Mouse (Mus musculus): ENCODE results near the gene Dscaml1. TPM values are rescaled to one million over a fixed set of nuclear protein-coding genes. Genes with fewer than 3 reads are reported as not detected.
"Not testable (repeated sequence)": the region's sequence is repeated elsewhere in the genome, so short reads cannot be mapped to it uniquely, and the experiment has no call there.

The Dscaml1 gene
- total and polyA plus RNA-seq, 3 experiments, result not detected

GRCm38 (mm10) chr9:45769596-45769995 is 343.2 kb downstream of the Dscaml1 start:
- Histone ChIP-seq H3K9me3 (replicated peaks; ENCODE audit: insufficient read depth, low read length) (no peaks in the 10 kb centered on the region), H3K36me3 (ENCODE audit: control insufficient read depth in 1 of 2, insufficient read depth in 2 of 2, low read length in 2 of 2) (no peaks in the 10 kb centered on the region), H3K4me1 (ENCODE audit: control insufficient read depth in 1 of 2, insufficient read depth in 2 of 2, low read length in 2 of 2) (no peaks in the 10 kb centered on the region; a peak in 1 of 4 replicates), H3K27me3 (ENCODE audit: control insufficient read depth in 1 of 2, insufficient read depth in 2 of 2, low read length in 2 of 2) (no peaks in the 10 kb centered on the region), H3K4me3 (ENCODE audit: control insufficient read depth in 1 of 2, insufficient read depth in 1 of 2, low read depth in 2 of 2, low read length in 2 of 2) (no peak overlapping the region), H3K9ac (ENCODE audit: control insufficient read depth, low read depth, low read length, poor library complexity, severe bottlenecking) (no peak overlapping the region), H3K79me2 (ENCODE audit: control insufficient read depth, insufficient read depth, low read length, poor library complexity) (no peaks in the 10 kb centered on the region), H3K27ac (ENCODE audit: control insufficient read depth, low read depth, low read length) (no peak overlapping the region)
- no peak for DNase-seq (ENCODE audit: low read depth, low spot score)
- TF ChIP-seq TAL1 (IDR thresholded peaks at IDR 0.05; ENCODE audit: low read length), result no peak
- TF ChIP-seq SIN3A (IDR thresholded peaks at IDR 0.05; ENCODE audit: low read length), result no peak
- TF ChIP-seq NELFE (IDR thresholded peaks at IDR 0.05; ENCODE audit: low read depth, low read length), result no peak
- TF ChIP-seq RCOR1 (IDR thresholded peaks at IDR 0.05; ENCODE audit: low read depth, low read length), result no peak
- TF ChIP-seq MAFK (IDR thresholded peaks at IDR 0.05; ENCODE audit: borderline replicate concordance, low read depth, low read length), result no peak
- TF ChIP-seq CTCF (IDR thresholded peaks at IDR 0.05 in 2 of 3, conservative IDR thresholded peaks at IDR 0.05 in 1 of 3; ENCODE audit: control insufficient read depth in 1 of 3, insufficient read depth in 1 of 3, low read depth in 2 of 3, low read length in 3 of 3, poor library complexity in 1 of 3, severe bottlenecking in 1 of 3), result no peak
- no peak for TF ChIP-seq HCFC1 (IDR thresholded peaks at IDR 0.05; ENCODE audit: low read depth, low read length)
- TF ChIP-seq ELF1 (IDR thresholded peaks at IDR 0.05; ENCODE audit: low read depth, low read length), result no peak
- TF ChIP-seq KAT2A (conservative IDR thresholded peaks at IDR 0.05; ENCODE audit: low read depth, low read length), result no peak
- TF ChIP-seq BHLHE40 (IDR thresholded peaks at IDR 0.05; ENCODE audit: borderline replicate concordance, low read depth, low read length), result no peak
- no peak for TF ChIP-seq MAZ (IDR thresholded peaks at IDR 0.05; ENCODE audit: low read depth, low read length)
- no peak for TF ChIP-seq POLR2AphosphoS5 (IDR thresholded peaks at IDR 0.05; ENCODE audit: borderline replicate concordance, low read depth, low read length)
- no peak for TF ChIP-seq EP300 (IDR thresholded peaks at IDR 0.05; ENCODE audit: low read depth in 1 of 2, low read length in 2 of 2)
- no peak for TF ChIP-seq ZKSCAN1 (IDR thresholded peaks at IDR 0.05; ENCODE audit: low read depth, low read length)
- TF ChIP-seq ZC3H11A (IDR thresholded peaks at IDR 0.05; ENCODE audit: low read depth, low read length), result no peak

GRCm38 (mm10) chr9:45774088-45774487 is 347.7 kb downstream of the Dscaml1 start:
- Histone ChIP-seq H3K27me3 (ENCODE audit: control insufficient read depth in 1 of 2, insufficient read depth in 2 of 2, low read length in 2 of 2) (no peaks in the 10 kb centered on the region), H3K36me3 (ENCODE audit: control insufficient read depth in 1 of 2, insufficient read depth in 2 of 2, low read length in 2 of 2) (no peaks in the 10 kb centered on the region), H3K4me1 (ENCODE audit: control insufficient read depth in 1 of 2, insufficient read depth in 2 of 2, low read length in 2 of 2) (no peaks in the 10 kb centered on the region; a peak in 1 of 4 replicates), H3K4me3 (ENCODE audit: control insufficient read depth in 1 of 2, insufficient read depth in 1 of 2, low read depth in 2 of 2, low read length in 2 of 2) (no peak overlapping the region), H3K27ac (ENCODE audit: control insufficient read depth, low read depth, low read length) (no peak overlapping the region), H3K9ac (ENCODE audit: control insufficient read depth, low read depth, low read length, poor library complexity, severe bottlenecking) (no peak overlapping the region), H3K9me3 (replicated peaks; ENCODE audit: insufficient read depth, low read length) (no peaks in the 10 kb centered on the region), H3K79me2 (ENCODE audit: control insufficient read depth, insufficient read depth, low read length, poor library complexity) (no peaks in the 10 kb centered on the region)
- TF ChIP-seq USF2 (IDR thresholded peaks at IDR 0.05; ENCODE audit: borderline replicate concordance in 1 of 2, insufficient read depth in 1 of 2, low read depth in 1 of 2, low read length in 2 of 2), result no peak
- TF ChIP-seq SMC3 (IDR thresholded peaks at IDR 0.05; ENCODE audit: low read depth, low read length), result peak; percentile 35; the same call in 1 of the 2 replicates
- TF ChIP-seq RAD21 (IDR thresholded peaks at IDR 0.05; ENCODE audit: low read depth, low read length), result peak; percentile 27
- TF ChIP-seq CTCF (IDR thresholded peaks at IDR 0.05 in 2 of 3, conservative IDR thresholded peaks at IDR 0.05 in 1 of 3; ENCODE audit: control insufficient read depth in 1 of 3, insufficient read depth in 1 of 3, low read depth in 2 of 3, low read length in 3 of 3, poor library complexity in 1 of 3, severe bottlenecking in 1 of 3), result peak in 2 of 3 experiments; percentile 23 to 46; a peak in 2 of 6 replicates
- DNase-seq (ENCODE audit: low read depth, low spot score), result no peak

- not testable (repeated sequence) for H3K27ac ChIP-seq (ENCODE audit: control insufficient read depth, low read depth, low read length); H3K27me3 ChIP-seq (ENCODE audit: control insufficient read depth in 1 of 2, insufficient read depth in 2 of 2, low read length in 2 of 2); DNase-seq (ENCODE audit: low read depth, low spot score); H3K9ac ChIP-seq (ENCODE audit: control insufficient read depth, low read depth, low read length, poor library complexity, severe bottlenecking); H3K36me3 ChIP-seq (ENCODE audit: control insufficient read depth in 1 of 2, insufficient read depth in 2 of 2, low read length in 2 of 2); H3K9me3 ChIP-seq (replicated peaks; ENCODE audit: insufficient read depth, low read length); H3K79me2 ChIP-seq (ENCODE audit: control insufficient read depth, insufficient read depth, low read length, poor library complexity); H3K4me3 ChIP-seq (ENCODE audit: control insufficient read depth in 1 of 2, insufficient read depth in 1 of 2, low read depth in 2 of 2, low read length in 2 of 2); H3K4me1 ChIP-seq (ENCODE audit: control insufficient read depth in 1 of 2, insufficient read depth in 2 of 2, low read length in 2 of 2)
Observed at GRCm38 (mm10) chr9:45776176-45776575, 349.7 kb downstream of the Dscaml1 start.
